Comparison of ENCODE assay signal across 8 mouse cellular contexts in the genomic region with DNA sequence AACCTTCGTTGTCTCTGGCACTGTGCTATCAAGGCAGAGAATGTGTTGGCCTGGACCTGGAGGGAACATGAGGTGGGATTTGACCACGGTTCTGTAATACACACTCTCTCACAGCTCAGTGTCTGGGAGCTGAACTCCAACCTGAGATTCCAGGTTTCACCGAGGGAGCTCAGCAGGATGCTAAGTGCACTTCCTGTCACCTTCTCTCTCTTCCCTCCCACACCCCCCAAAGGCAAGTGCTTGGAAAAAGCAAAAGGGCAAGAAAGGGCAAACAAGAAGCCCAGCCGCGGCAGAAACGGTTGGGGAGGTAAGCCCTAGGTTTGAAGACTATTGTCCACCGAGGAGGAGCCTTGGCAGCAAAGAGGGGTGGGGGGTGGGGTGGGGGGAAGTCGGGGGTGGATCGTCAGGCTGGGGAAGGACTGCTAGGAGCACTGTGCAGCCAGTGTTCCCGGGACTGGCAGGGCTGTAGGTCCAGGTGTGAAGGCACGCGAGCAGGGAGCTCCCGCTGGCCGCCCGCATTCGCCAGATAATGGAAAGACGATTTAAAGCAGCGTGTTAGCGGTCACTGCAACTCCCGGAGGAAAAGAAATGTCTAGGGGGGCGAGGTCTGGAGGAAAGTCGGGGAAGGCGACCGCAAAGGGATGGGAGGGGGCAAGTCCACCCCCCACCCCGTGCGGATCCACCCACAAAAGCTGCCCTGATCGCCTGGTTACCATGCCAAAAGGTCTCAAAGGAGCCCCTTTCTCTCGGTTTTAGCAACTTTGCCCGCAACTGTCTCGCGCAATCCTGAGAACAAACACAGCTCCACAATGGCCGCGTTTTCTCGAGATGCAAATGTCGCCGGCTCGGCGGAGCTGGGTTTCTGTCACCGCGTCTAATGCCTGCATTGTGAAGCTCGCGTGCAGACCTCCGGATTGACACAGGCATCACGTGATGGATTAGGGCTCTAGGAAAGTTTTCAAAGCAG. TPM values are rescaled to one million over a fixed set of nuclear protein-coding genes. Genes with fewer than 3 reads are reported as not detected.
DNase-seq lines count a peak whose midpoint lies in the region; ATAC-seq and TF ChIP-seq lines count a peak whose summit lies in the region.

No protein-coding gene starts in this region.

- H3K36me3 ChIP-seq in heart, embryonic 16.5 days (ENCODE audit: control insufficient read depth, insufficient read depth), result no peaks in the 10 kb centered on the region
- no peaks in the 10 kb centered on the region for H3K36me3 ChIP-seq in hindbrain, embryonic 16.5 days (ENCODE audit: control insufficient read depth, insufficient read depth, low read length)
- no peaks in the 10 kb centered on the region for H3K36me3 ChIP-seq in midbrain, embryonic 16.5 days (ENCODE audit: control insufficient read depth, insufficient read depth, low read length)

- H3K4me3 ChIP-seq in heart, embryonic 16.5 days (ENCODE audit: low read length), result peak overlapping the region; percentile 40
- peak overlapping the region; percentile 51 for H3K4me3 ChIP-seq in hindbrain, embryonic 16.5 days (ENCODE audit: low read length)
- H3K4me3 ChIP-seq in midbrain, embryonic 16.5 days (ENCODE audit: low read depth, low read length), result peak overlapping the region; percentile 50
- H3K4me3 ChIP-seq in gastrocnemius, adult 2 months, result no peak overlapping the region

- WGBS in heart, embryonic 16.5 days, result under 1% methylated on average over 44 of the region's 44 CpGs
- WGBS in hindbrain, embryonic 16.5 days, result 1% methylated on average over 44 of the region's 44 CpGs
- WGBS in midbrain, embryonic 16.5 days, result under 1% methylated on average over 42 of the region's 44 CpGs

- H3K27ac ChIP-seq in heart, embryonic 16.5 days (ENCODE audit: low read length), result no peak overlapping the region
- peak overlapping the region; percentile 35 for H3K27ac ChIP-seq in hindbrain, embryonic 16.5 days (ENCODE audit: low read depth, low read length)
- peak overlapping the region; percentile 80 for H3K27ac ChIP-seq in midbrain, embryonic 16.5 days (ENCODE audit: low read length)
- H3K27ac ChIP-seq in gastrocnemius, adult 2 months, result no peak overlapping the region

- peaks cover 16% of the 10 kb centered on the region for H3K4me1 ChIP-seq in heart, embryonic 16.5 days (ENCODE audit: control insufficient read depth, insufficient read depth, low read length)
- peaks cover 37% of the 10 kb centered on the region for H3K4me1 ChIP-seq in hindbrain, embryonic 16.5 days (ENCODE audit: control insufficient read depth, insufficient read depth, low read depth, low read length)
- peaks cover 29% of the 10 kb centered on the region for H3K4me1 ChIP-seq in midbrain, embryonic 16.5 days (ENCODE audit: control insufficient read depth, insufficient read depth, low read length)

- no peak for ATAC-seq in heart, embryonic 16.5 days (replicated peaks; ENCODE audit: extremely low read depth, insufficient read depth, low FRiP score)
- 0 out of 2 replicates have a peak, but pooled peaks have one; percentile 15 for ATAC-seq in hindbrain, embryonic 16.5 days
- peak; percentile 15; the same call in 1 of the 2 replicates for ATAC-seq in midbrain, embryonic 16.5 days

- H3K4me2 ChIP-seq in heart, embryonic 16.5 days (ENCODE audit: low read depth, low read length), result peak overlapping the region; percentile 58
- peak overlapping the region; percentile 77 for H3K4me2 ChIP-seq in hindbrain, embryonic 16.5 days (ENCODE audit: low read length)
- H3K4me2 ChIP-seq in midbrain, embryonic 16.5 days (ENCODE audit: low read length), result peak overlapping the region; percentile 77

- intact Hi-C loops in gastrocnemius, adult 2 months (cut with DNase I), result loop anchor here (10.0 kb wide), 1 partner anchor 441 kb away; no protein-coding TSS in a partner anchor

- TF ChIP-seq CTCF in gastrocnemius, adult 2 months (IDR thresholded peaks at IDR 0.05), result no peak

- H3K27me3 ChIP-seq in heart, embryonic 16.5 days (ENCODE audit: control insufficient read depth, insufficient read depth, low read length), result peaks cover 72% of the 10 kb centered on the region
- H3K27me3 ChIP-seq in hindbrain, embryonic 16.5 days (replicated peaks; ENCODE audit: control insufficient read depth, insufficient read depth, low read length), result peaks cover 8% of the 10 kb centered on the region
- no peaks in the 10 kb centered on the region; the same call in 1 of the 2 replicates for H3K27me3 ChIP-seq in midbrain, embryonic 16.5 days (ENCODE audit: control insufficient read depth, insufficient read depth, low read depth, low read length)

- H3K9me3 ChIP-seq in heart, embryonic 16.5 days (replicated peaks; ENCODE audit: control insufficient read depth, low read length), result no peaks in the 10 kb centered on the region
- no peaks in the 10 kb centered on the region for H3K9me3 ChIP-seq in hindbrain, embryonic 16.5 days (ENCODE audit: control insufficient read depth, low read length)
- 0 out of 2 replicates have a peak, but pooled peaks cover 3% of the 10 kb centered on the region for H3K9me3 ChIP-seq in midbrain, embryonic 16.5 days (replicated peaks; ENCODE audit: control insufficient read depth, low read length, poor library complexity, severe bottlenecking)

- H3K9ac ChIP-seq in heart, embryonic 16.5 days (ENCODE audit: low read length), result no peak overlapping the region
- peak overlapping the region; percentile 73 for H3K9ac ChIP-seq in hindbrain, embryonic 16.5 days (ENCODE audit: low read depth, low read length)
- H3K9ac ChIP-seq in midbrain, embryonic 16.5 days (ENCODE audit: low read depth, low read length), result peak overlapping the region; percentile 71

- no peak for DNase-seq in heart, postnatal 4 days
- peak; percentile 87 for DNase-seq in embryo, embryonic 10 days (ENCODE audit: low spot score)
- DNase-seq in adrenal gland, postnatal 14 days, result no peak
- no peak for DNase-seq in gastrocnemius, adult 2 months
- DNase-seq in thymus, postnatal 14 days, result no peak

RNA-seq across cellular contexts. Expression of a gene that starts 2.6 kb away (rescaled TPM):
- polyA plus RNA-seq in heart, embryonic 16.5 days (2015; fragmentation: Nextera tagmentation; extraction: Ambion mirVana), result 0.07 and 0.34 TPM in 2 replicates
- under 1 TPM in 1 of 2 experiments, not detected in 1; 0.19 TPM for total RNA-seq in heart, postnatal 4 days (2021)
- 35.7 and 42.8 TPM in 2 replicates for polyA plus RNA-seq in hindbrain, embryonic 16.5 days (2015; fragmentation: Nextera tagmentation; extraction: Ambion mirVana)
- 54.5 and 64.5 TPM in 2 replicates for polyA plus RNA-seq in midbrain, embryonic 16.5 days (2015; fragmentation: Nextera tagmentation; extraction: Ambion mirVana)
- total RNA-seq in adrenal gland, postnatal 14 days (2021), result 0.11 and 0.45 TPM in 2 replicates
- not detected for total RNA-seq in gastrocnemius, adult 2 months (2021)

Comparison
In these comparisons a context has a peak if more than half of its experiments do, and no peak if none do; other contexts are left out.
1. H3K27ac ChIP-seq: peak in hindbrain, embryonic 16.5 days (single experiment) and midbrain, embryonic 16.5 days (single experiment); none in heart, embryonic 16.5 days (single experiment) and gastrocnemius, adult 2 months (single experiment).
2. Peak in every context shown above with its lines, with median percentiles within 50 percentile points of each other: H3K4me2 ChIP-seq.